Mouse (Mus musculus) liver, adult 2 months (tissue): ENCODE results near the gene Tmem63c. TPM values are rescaled to one million over a fixed set of nuclear protein-coding genes. Genes with fewer than 3 reads are reported as not detected.

Source experiments
- DNase-seq: peaks from one replicate; pipeline ENCODE4 v3.0.0-alpha.2; 2011; ENCODE audit warnings: low read depth, low spot score; ENCODE audit errors: extremely low read depth
- H3K27ac ChIP-seq: fragments of 200-500 bp; replicated peaks from 2 replicates; pipeline ENCODE4 v1.5.1; 2012; ENCODE audit warnings: low read depth, mild to moderate bottlenecking, control low read depth, inconsistent platforms, low read length; ENCODE audit not compliant: insufficient read depth
- H3K27me3 ChIP-seq: fragments of 200-500 bp; 2 replicates; pipeline ENCODE4 v1.6.1; 2012; ENCODE audit warnings: mild to moderate bottlenecking, moderate library complexity, low read length, inconsistent platforms; ENCODE audit not compliant: control insufficient read depth, insufficient read depth
- H3K36me3 ChIP-seq: fragments of 200-500 bp; 2 replicates; pipeline ENCODE4 v1.6.1; 2012; ENCODE audit warnings: low read length, inconsistent platforms; ENCODE audit not compliant: control insufficient read depth, insufficient read depth
- H3K4me1 ChIP-seq: fragments of 200-500 bp; 2 replicates; pipeline ENCODE4 v1.6.1; 2011; ENCODE audit warnings: low read length; ENCODE audit not compliant: control insufficient read depth, insufficient read depth
- H3K4me3 ChIP-seq: fragments of 200-500 bp; 2 replicates; pipeline ENCODE4 v1.5.1; 2011; ENCODE audit warnings: low read depth, mild to moderate bottlenecking, control low read depth, low read length, moderate library complexity; ENCODE audit not compliant: insufficient read depth
- H3K79me2 ChIP-seq: fragments of 200-500 bp; 2 replicates; pipeline ENCODE4 v1.6.1; 2012; ENCODE audit warnings: inconsistent platforms, mild to moderate bottlenecking, low read length, moderate library complexity; ENCODE audit not compliant: control insufficient read depth, insufficient read depth
- H3K9ac ChIP-seq: fragments of 200-500 bp; 2 replicates; pipeline ENCODE4 v1.6.1; 2012; ENCODE audit warnings: low read depth, mild to moderate bottlenecking, control low read depth, inconsistent platforms, low read length
- CTCF ChIP-seq: fragments of 200-500 bp; IDR thresholded peaks from 2 replicates; pipeline ENCODE4 v1.5.1; 2011; ENCODE audit warnings: low read depth, low read length, control low read depth
- POLR2A ChIP-seq: fragments of 200-500 bp; IDR thresholded peaks from 2 replicates; pipeline ENCODE4 v1.6.1; 2011; ENCODE audit warnings: low read length, control low read depth; ENCODE audit not compliant: insufficient read depth; ENCODE audit errors: extremely low read depth
- WGBS: fragments of 180-500 bp; shearing (Covaris S2); methylation state at CpG from one replicate; pipeline ENCODE4 v1.1.7; 2018; 5-methylcytosine and 5-hydroxymethylcytosine counted together
- polyA plus RNA-seq: library from polyadenylated mRNA; depleted of rRNA; stranded (reverse); fragments of >200 nt; gene quantifications from 2 replicates; pipeline ENCODE4 v1.2.3, GENCODE M21; 2012
- total RNA-seq: library from RNA; depleted of rRNA; stranded (reverse); fragments of >200 nt; gene quantifications from 2 replicates; pipeline ENCODE4 v1.2.3, GENCODE M21; 2014

Tmem63c gene
- total and polyA plus RNA-seq, 2 experiments = not detected

GRCm38 (mm10) chr12:87065446-87065845, 44.3 kb downstream of the Tmem63c start:
- Histone ChIP-seq H3K9ac (no peak overlapping the region), H3K27ac (no peak overlapping the region), H3K4me3 (no peak overlapping the region), H3K36me3 (no peaks in the 10 kb centered on the region), H3K27me3 (no peaks in the 10 kb centered on the region), H3K4me1 (no peaks in the 10 kb centered on the region), H3K79me2 (no peaks in the 10 kb centered on the region)
- 89% methylated on average over 11 of the region's 11 CpGs for whole genome bisulfite sequencing
- TF ChIP-seq POLR2A (no peak), CTCF (no peak)
- no peak for DNase-seq

GRCm38 (mm10) chr12:87066429-87066828, 45.3 kb downstream of the Tmem63c start:
- Histone ChIP-seq H3K36me3 (no peaks in the 10 kb centered on the region), H3K27me3 (no peaks in the 10 kb centered on the region), H3K4me1 (no peaks in the 10 kb centered on the region), H3K27ac (no peak overlapping the region), H3K4me3 (no peak overlapping the region), H3K9ac (no peak overlapping the region), H3K79me2 (no peaks in the 10 kb centered on the region)
- no peak for DNase-seq
- whole genome bisulfite sequencing = 82% methylated on average over 5 of the region's 5 CpGs
- no peak for TF ChIP-seq CTCF
- TF ChIP-seq POLR2A = no peak

- Histone ChIP-seq H3K36me3 (no peaks in the 10 kb centered on the region), H3K27me3 (no peaks in the 10 kb centered on the region), H3K27ac (no peak overlapping the region), H3K4me3 (no peak overlapping the region), H3K4me1 (no peaks in the 10 kb centered on the region), H3K79me2 (no peaks in the 10 kb centered on the region), H3K9ac (no peak overlapping the region)
- no peak for DNase-seq
- WGBS = 64% methylated on average over 5 of the region's 5 CpGs
- TF ChIP-seq POLR2A = no peak
Measured at GRCm38 (mm10) chr12:87070520-87070919, 49.4 kb downstream of the Tmem63c start.

- no peaks in the 10 kb centered on the region for H3K79me2 ChIP-seq
- WGBS = 93% methylated on average over 2 of the region's 2 CpGs
- no peak for DNase-seq
- no peak overlapping the region for H3K9ac ChIP-seq
- no peaks in the 10 kb centered on the region for H3K4me1 ChIP-seq
- H3K27me3 ChIP-seq = no peaks in the 10 kb centered on the region
- H3K36me3 ChIP-seq = no peaks in the 10 kb centered on the region
- no peak overlapping the region for H3K4me3 ChIP-seq
- H3K27ac ChIP-seq = no peak overlapping the region
- TF ChIP-seq POLR2A (no peak), CTCF (no peak)
Measured at GRCm38 (mm10) chr12:87076610-87077009, 55.5 kb downstream of the Tmem63c start.

- Histone ChIP-seq H3K4me3 (no peak overlapping the region), H3K27ac (no peak overlapping the region), H3K27me3 (no peaks in the 10 kb centered on the region), H3K9ac (no peak overlapping the region), H3K79me2 (no peaks in the 10 kb centered on the region), H3K4me1 (no peaks in the 10 kb centered on the region), H3K36me3 (no peaks in the 10 kb centered on the region)
- DNase-seq = no peak
- 72% methylated on average over 8 of the region's 8 CpGs for WGBS
- no peak for TF ChIP-seq POLR2A
- TF ChIP-seq CTCF = no peak
Measured at GRCm38 (mm10) chr12:87082797-87083196, 61.7 kb downstream of the Tmem63c start.

DNA sequence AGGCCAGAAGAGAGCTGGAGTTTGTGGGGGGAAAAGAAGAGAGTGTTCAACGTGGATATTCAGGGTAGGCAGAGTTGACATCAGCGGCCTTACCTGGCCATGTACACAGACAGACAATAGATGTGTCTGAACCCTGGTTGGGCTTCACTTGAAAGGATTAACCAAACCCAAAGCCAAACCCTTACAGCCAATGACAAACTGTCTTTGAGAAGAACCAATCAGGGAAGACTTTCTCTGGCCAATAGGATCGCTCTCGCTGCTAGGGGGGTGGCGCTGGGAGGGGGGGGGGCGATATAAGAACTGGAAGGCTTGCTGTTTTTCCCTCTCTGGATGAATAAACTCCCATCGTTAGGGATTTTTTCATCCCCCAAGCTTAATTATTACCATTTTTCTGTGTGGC, 66.1 kb downstream of the Tmem63c start:
- Histone ChIP-seq H3K27ac (no peak overlapping the region), H3K36me3 (no peaks in the 10 kb centered on the region), H3K27me3 (no peaks in the 10 kb centered on the region), H3K4me3 (no peak overlapping the region), H3K9ac (no peak overlapping the region), H3K4me1 (no peaks in the 10 kb centered on the region; the same call in 1 of the 2 replicates), H3K79me2 (no peaks in the 10 kb centered on the region)
- DNase-seq = no peak
- WGBS = 72% methylated on average over 7 of the region's 7 CpGs
- TF ChIP-seq CTCF = no peak
- no peak for TF ChIP-seq POLR2A
